Mouse (Mus musculus) hindbrain, embryonic 13.5 days (tissue): ENCODE results near the gene Tmem62. TPM values are rescaled to one million over a fixed set of nuclear protein-coding genes. Genes with fewer than 3 reads are reported as not detected.
"Not testable (repeated sequence)": the region's sequence is repeated elsewhere in the genome, so short reads cannot be mapped to it uniquely, and the experiment has no call there.

Experiments
- ATAC-seq: fragments of 200-750 bp; cut with Nextera tagmentation; 2 replicates; pipeline ENCODE4 v1.8.0; 2017; ENCODE audit warnings: moderate TSS enrichment; ENCODE audit not compliant: low FRiP score
- H3K27ac ChIP-seq: fragments of 300-500 bp; sonication (generic); 2 replicates; pipeline ENCODE4 v1.5.1; 2015; ENCODE audit warnings: inconsistent platforms, mild to moderate bottlenecking, moderate library complexity
- H3K27me3 ChIP-seq: fragments of 300-500 bp; sonication (generic); 2 replicates; pipeline ENCODE4 v1.6.1; 2015; ENCODE audit warnings: mild to moderate bottlenecking, inconsistent platforms
- H3K36me3 ChIP-seq: fragments of 300-500 bp; sonication (generic); 2 replicates; pipeline ENCODE4 v1.6.1; 2015; ENCODE audit warnings: mild to moderate bottlenecking, inconsistent platforms
- H3K4me1 ChIP-seq: fragments of 300-500 bp; sonication (generic); replicated peaks from 2 replicates; pipeline ENCODE4 v1.6.1; 2015; ENCODE audit warnings: inconsistent platforms
- H3K4me2 ChIP-seq: fragments of 300-500 bp; sonication (generic); 2 replicates; pipeline ENCODE4 v1.6.1; 2015; ENCODE audit warnings: inconsistent platforms, mild to moderate bottlenecking, moderate library complexity
- H3K4me3 ChIP-seq: fragments of 300-500 bp; sonication (generic); 2 replicates; pipeline ENCODE4 v1.5.1; 2015; ENCODE audit warnings: mild to moderate bottlenecking, inconsistent platforms
- H3K9ac ChIP-seq: fragments of 300-500 bp; sonication (generic); 2 replicates; pipeline ENCODE4 v1.6.1; 2015; ENCODE audit warnings: mild to moderate bottlenecking, inconsistent platforms
- H3K9me3 ChIP-seq: fragments of 300-500 bp; sonication (generic); 2 replicates; pipeline ENCODE4 v1.6.1; 2016; ENCODE audit warnings: inconsistent platforms
- WGBS: fragments of 180-500 bp; shearing (Covaris S2); methylation state at CpG from one replicate; pipeline ENCODE4 v1.1.7; 2015; 5-methylcytosine and 5-hydroxymethylcytosine counted together
- polyA plus RNA-seq: library from polyadenylated mRNA; unstranded; fragments of >200 nt; fragmentation: Nextera tagmentation; extraction: Ambion mirVana; gene quantifications from 2 replicates; pipeline ENCODE4 v1.2.1, GENCODE M21; 2015

The Tmem62 gene
- polyA plus RNA-seq, 1 experiment from 2014 or later, result 11.1 TPM

- not testable (repeated sequence) for H3K9ac ChIP-seq, H3K27ac ChIP-seq, H3K4me2 ChIP-seq, H3K9me3 ChIP-seq, H3K4me3 ChIP-seq, H3K27me3 ChIP-seq, ATAC-seq, H3K36me3 ChIP-seq
- WGBS, result 97% methylated on average over 8 of the region's 8 CpGs
- H3K4me1 ChIP-seq, result peaks cover 33% of the 10 kb centered on the region
These were observed 4.6 kb upstream of the Tmem62 start for GRCm38 (mm10) chr2:120972257-120972656.

GRCm38 (mm10) chr2:120972964-120973363 lies 3.9 kb upstream of the Tmem62 start:
- 20% methylated on average over 5 of the region's 5 CpGs for WGBS
- Histone ChIP-seq H3K4me2 (no peak overlapping the region), H3K36me3 (no peaks in the 10 kb centered on the region), H3K4me1 (peaks cover 31% of the 10 kb centered on the region), H3K9me3 (no peaks in the 10 kb centered on the region), H3K27me3 (0 out of 2 replicates have a peak, but pooled peaks cover 3% of the 10 kb centered on the region), H3K9ac (no peak overlapping the region), H3K27ac (no peak overlapping the region), H3K4me3 (no peak overlapping the region)
- ATAC-seq, result no peak

- ATAC-seq, result no peak
- Histone ChIP-seq H3K27me3 (0 out of 2 replicates have a peak, but pooled peaks cover 3% of the 10 kb centered on the region), H3K27ac (no peak overlapping the region), H3K4me3 (no peak overlapping the region), H3K9me3 (no peaks in the 10 kb centered on the region), H3K4me2 (peak overlapping the region; percentile 86), H3K36me3 (peaks cover 5% of the 10 kb centered on the region), H3K9ac (no peak overlapping the region), H3K4me1 (peaks cover 15% of the 10 kb centered on the region)
- WGBS, result 45% methylated on average over 4 of the region's 4 CpGs
These were observed 509 bp upstream of the Tmem62 start for GRCm38 (mm10) chr2:120976308-120976707.

GRCm38 (mm10) chr2:120977926-120978692 lies 1.3 kb downstream of the Tmem62 start:
- Histone ChIP-seq H3K36me3 (peaks cover 9% of the 10 kb centered on the region), H3K4me1 (peaks cover 7% of the 10 kb centered on the region), H3K27ac (peak overlapping the region; percentile 89), H3K4me3 (peak overlapping the region; percentile 81), H3K9me3 (no peaks in the 10 kb centered on the region), H3K4me2 (peak overlapping the region; percentile 86), H3K27me3 (0 out of 2 replicates have a peak, but pooled peaks cover under 1% of the 10 kb centered on the region), H3K9ac (peak overlapping the region; percentile 90)
- WGBS, result 80% methylated on average over 8 of the region's 8 CpGs
- ATAC-seq, result no peak

- 45% methylated on average over 2 of the region's 2 CpGs for WGBS
These were observed 1.8 kb downstream of the Tmem62 start for GRCm38 (mm10) chr2:120978693-120979037.

GRCm38 (mm10) chr2:120979819-120980218 lies 3.0 kb downstream of the Tmem62 start:
- 94% methylated on average over 1 of the region's 1 CpGs for WGBS

More at GRCm38 (mm10) chr2:120978693-120979037, 1.8 kb downstream of the Tmem62 start:
- H3K4me3 ChIP-seq, result no peak overlapping the region
- H3K27me3 ChIP-seq, result no peaks in the 10 kb centered on the region
- no peak for ATAC-seq
- H3K4me2 ChIP-seq, result no peak overlapping the region
- no peak overlapping the region for H3K9ac ChIP-seq
- peaks cover 9% of the 10 kb centered on the region for H3K36me3 ChIP-seq
- H3K4me1 ChIP-seq, result peaks cover 7% of the 10 kb centered on the region
- no peaks in the 10 kb centered on the region for H3K9me3 ChIP-seq
- no peak overlapping the region for H3K27ac ChIP-seq

GRCm38 (mm10) chr2:120980861-120981260 lies 4.0 kb downstream of the Tmem62 start:
- Histone ChIP-seq H3K27ac (no peak overlapping the region), H3K4me1 (peaks cover 7% of the 10 kb centered on the region), H3K4me3 (no peak overlapping the region), H3K27me3 (no peaks in the 10 kb centered on the region), H3K9ac (no peak overlapping the region), H3K9me3 (no peaks in the 10 kb centered on the region), H3K36me3 (peaks cover 15% of the 10 kb centered on the region), H3K4me2 (no peak overlapping the region)
- 77% methylated on average over 2 of the region's 2 CpGs for WGBS
- no peak for ATAC-seq

More at GRCm38 (mm10) chr2:120979819-120980218, 3.0 kb downstream of the Tmem62 start:
- H3K27ac ChIP-seq, result no peak overlapping the region
- peaks cover 7% of the 10 kb centered on the region for H3K4me1 ChIP-seq
- H3K9me3 ChIP-seq, result no peaks in the 10 kb centered on the region
- no peaks in the 10 kb centered on the region for H3K27me3 ChIP-seq
- no peak overlapping the region for H3K9ac ChIP-seq
- H3K36me3 ChIP-seq, result peaks cover 9% of the 10 kb centered on the region
- no peak for ATAC-seq
- H3K4me3 ChIP-seq, result no peak overlapping the region
- no peak overlapping the region for H3K4me2 ChIP-seq

GRCm38 (mm10) chr2:120983611-120984010 lies 6.8 kb downstream of the Tmem62 start:
- H3K27me3 ChIP-seq, result no peaks in the 10 kb centered on the region
- no peak for ATAC-seq
- no peak overlapping the region for H3K4me3 ChIP-seq
- H3K9me3 ChIP-seq, result no peaks in the 10 kb centered on the region
- no peak overlapping the region for H3K27ac ChIP-seq
- 12% methylated on average over 2 of the region's 2 CpGs for WGBS
- H3K9ac ChIP-seq, result no peak overlapping the region
- H3K4me2 ChIP-seq, result no peak overlapping the region
- H3K36me3 ChIP-seq, result peaks cover 21% of the 10 kb centered on the region
- no peaks in the 10 kb centered on the region for H3K4me1 ChIP-seq

GRCm38 (mm10) chr2:120985241-120985640 lies 8.4 kb downstream of the Tmem62 start:
- Histone ChIP-seq H3K9me3 (no peaks in the 10 kb centered on the region), H3K27me3 (no peaks in the 10 kb centered on the region), H3K4me2 (no peak overlapping the region), H3K27ac (no peak overlapping the region), H3K4me1 (no peaks in the 10 kb centered on the region), H3K36me3 (peaks cover 25% of the 10 kb centered on the region), H3K4me3 (no peak overlapping the region), H3K9ac (no peak overlapping the region)
- WGBS, result 86% methylated on average over 1 of the region's 1 CpGs
- no peak for ATAC-seq

- Histone ChIP-seq H3K4me1 (no peaks in the 10 kb centered on the region), H3K36me3 (peaks cover 7% of the 10 kb centered on the region), H3K9me3 (no peaks in the 10 kb centered on the region), H3K27ac (no peak overlapping the region), H3K9ac (no peak overlapping the region), H3K27me3 (no peaks in the 10 kb centered on the region), H3K4me2 (no peak overlapping the region), H3K4me3 (no peak overlapping the region)
- 71% methylated on average over 4 of the region's 4 CpGs for WGBS
- ATAC-seq, result no peak
These were observed 14.4 kb downstream of the Tmem62 start for GRCm38 (mm10) chr2:120991196-120991595.

- not testable (repeated sequence) for ATAC-seq, H3K27me3 ChIP-seq, H3K9me3 ChIP-seq, H3K9ac ChIP-seq, H3K4me3 ChIP-seq, H3K27ac ChIP-seq, H3K4me1 ChIP-seq, H3K4me2 ChIP-seq
- peaks cover 11% of the 10 kb centered on the region for H3K36me3 ChIP-seq
- WGBS, result 77% methylated on average over 1 of the region's 1 CpGs
These were observed 19.8 kb downstream of the Tmem62 start for GRCm38 (mm10) chr2:120996607-120997006.

GRCm38 (mm10) chr2:120998863-120999262 lies 22.0 kb downstream of the Tmem62 start:
- Histone ChIP-seq H3K9ac (no peak overlapping the region), H3K4me2 (no peak overlapping the region), H3K27ac (no peak overlapping the region), H3K9me3 (no peaks in the 10 kb centered on the region), H3K4me1 (no peaks in the 10 kb centered on the region), H3K36me3 (peaks cover 11% of the 10 kb centered on the region), H3K27me3 (no peaks in the 10 kb centered on the region), H3K4me3 (no peak overlapping the region)
- WGBS, result 84% methylated on average over 8 of the region's 8 CpGs
- no peak for ATAC-seq

GRCm38 (mm10) chr2:121003586-121003985 lies 26.8 kb downstream of the Tmem62 start:
- Histone ChIP-seq H3K4me1 (peaks cover under 1% of the 10 kb centered on the region; the same call in 1 of the 2 replicates), H3K9ac (no peak overlapping the region), H3K4me2 (no peak overlapping the region), H3K27me3 (no peaks in the 10 kb centered on the region), H3K36me3 (peaks cover 11% of the 10 kb centered on the region), H3K9me3 (no peaks in the 10 kb centered on the region), H3K4me3 (no peak overlapping the region), H3K27ac (no peak overlapping the region)
- 71% methylated on average over 2 of the region's 2 CpGs for WGBS
- no peak for ATAC-seq
